In the genomic region with DNA sequence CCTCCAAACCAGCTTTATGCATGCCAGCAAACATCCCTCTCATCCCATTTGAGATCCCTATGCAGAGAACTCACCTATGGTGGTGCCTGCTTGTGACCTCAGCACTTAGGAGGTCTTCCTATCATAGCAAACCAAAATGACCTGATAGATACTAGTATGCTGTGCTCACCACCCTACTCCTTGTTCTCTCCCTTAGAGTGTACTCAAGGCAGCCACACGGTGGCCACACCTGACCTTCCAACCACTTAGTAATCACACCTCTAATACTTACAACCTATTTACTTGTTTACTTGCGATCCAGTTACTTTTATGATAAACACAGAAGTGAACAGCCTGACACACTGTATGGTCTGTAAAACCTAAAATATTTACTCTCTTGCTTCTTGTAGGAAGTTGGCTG, we compare ENCODE assay signal across 16 mouse cellular contexts. TPM values are rescaled to one million over a fixed set of nuclear protein-coding genes. Genes with fewer than 3 reads are reported as not detected.
DNase-seq lines count a peak whose midpoint lies in the region; ATAC-seq and TF ChIP-seq lines count a peak whose summit lies in the region.
"Had no signal": no experiment of that assay in that cellular context is flagged by ENCODE, and none has a peak within 500 bp of the region (broad histone marks: within the 10 kb centered on the region; RNA-seq: fewer than 3 reads in every experiment).

No protein-coding gene starts in this region.

- POLR2A ChIA-PET in Patski (lab: Charles Lee), result interaction anchor here (0.8 to 1.8 kb wide), 3 partner anchors 10 to 149 kb away, joined by 4 to 13 read pairs (median 4); no protein-coding TSS in a partner anchor

- no peak overlapping the region for H3K4me2 ChIP-seq in hindbrain, embryonic 13.5 days
- H3K4me2 ChIP-seq in hindbrain, postnatal 0 days (ENCODE audit: low read depth, low read length), result no peak overlapping the region
- peak overlapping the region; percentile 12; the same call in 1 of the 2 replicates for H3K4me2 ChIP-seq in CH12.LX (ENCODE audit: insufficient read depth, low read depth, poor library complexity, severe bottlenecking)
- H3K4me2 ChIP-seq in liver, embryonic 12.5 days, result no peak overlapping the region
- no peak overlapping the region for H3K4me2 ChIP-seq in forebrain, embryonic 14.5 days (ENCODE audit: low read length)
- H3K4me2 ChIP-seq: neural tube, embryonic 12.5 days had no signal

- in situ Hi-C loops in CH12.LX (cut with MboI; ENCODE audit: low pct_ligation_motif_present, low pct_unique_long_range_greater_than_20kb, low sequenced_read_pairs) (no loop called here), Patski (cut with MboI; ENCODE audit: low pct_unique_long_range_greater_than_20kb) (no loop called here)

- 0 out of 2 replicates have a peak overlapping the region, but pooled peaks have one; percentile 4 for H3K27ac ChIP-seq in hindbrain, embryonic 13.5 days
- no peak overlapping the region for H3K27ac ChIP-seq in hindbrain, postnatal 0 days
- H3K27ac ChIP-seq in CH12.LX (ENCODE audit: insufficient read depth, low read depth), result peak overlapping the region; percentile 70; the same call in 1 of the 2 replicates
- peak overlapping the region; percentile 96 for H3K27ac ChIP-seq in liver, embryonic 12.5 days
- no peak overlapping the region for H3K27ac ChIP-seq in forebrain, embryonic 14.5 days (ENCODE audit: low read depth, low read length)
- H3K27ac ChIP-seq: limb, embryonic 10.5 days; neural tube, embryonic 12.5 days had no signal

- TF ChIP-seq CTCF in hindbrain, postnatal 0 days (IDR thresholded peaks at IDR 0.05; ENCODE audit: low read depth), result no peak
- TF ChIP-seq CTCF in CH12.LX (conservative IDR thresholded peaks at IDR 0.05 in 1 of 2, IDR thresholded peaks at IDR 0.05 in 1 of 2; ENCODE audit: low read depth in 2 of 2, low read length in 2 of 2) (no peak), Patski (IDR thresholded peaks at IDR 0.05) (peak; percentile 28)

- CTCF ChIA-PET in Patski (lab: Charles Lee), result interaction anchor here (0.9 to 2.4 kb wide), 5 partner anchors 12 to 150 kb away, joined by 3 to 10 read pairs (median 8); no protein-coding TSS in a partner anchor

- no peaks in the 10 kb centered on the region; the same call in 1 of the 2 replicates for H3K79me2 ChIP-seq in CH12.LX (replicated peaks; ENCODE audit: control insufficient read depth, extremely low read depth, insufficient read depth, poor library complexity, severe bottlenecking)

- no peak; the same call in none of the 2 replicates for TF ChIP-seq RAD21 in CH12.LX (IDR thresholded peaks at IDR 0.05; ENCODE audit: low read depth, low read length)

- H3K9ac ChIP-seq in hindbrain, embryonic 13.5 days, result no peak overlapping the region
- no peak overlapping the region for H3K9ac ChIP-seq in hindbrain, postnatal 0 days (replicated peaks; ENCODE audit: low read length)
- no peak overlapping the region for H3K9ac ChIP-seq in CH12.LX (ENCODE audit: insufficient read depth, low read depth)
- peak overlapping the region; percentile 66; the same call in 1 of the 2 replicates for H3K9ac ChIP-seq in liver, embryonic 12.5 days
- H3K9ac ChIP-seq in forebrain, embryonic 14.5 days (ENCODE audit: low read length), result no peak overlapping the region
- H3K9ac ChIP-seq: neural tube, embryonic 12.5 days had no signal

- H3K36me3 ChIP-seq in hindbrain, embryonic 13.5 days, result peaks cover 9% of the 10 kb centered on the region; the same call in 1 of the 2 replicates
- no peaks in the 10 kb centered on the region; the same call in 1 of the 2 replicates for H3K36me3 ChIP-seq in hindbrain, postnatal 0 days (ENCODE audit: insufficient read depth, low read length)
- H3K36me3 ChIP-seq in CH12.LX (replicated peaks in 1 of 2; ENCODE audit: control insufficient read depth in 1 of 2, insufficient read depth in 1 of 2, low read length in 1 of 2), result peaks cover 12 to 58% of the 10 kb centered on the region in 2 experiments
- peaks cover 35% of the 10 kb centered on the region for H3K36me3 ChIP-seq in liver, embryonic 12.5 days
- H3K36me3 ChIP-seq in forebrain, embryonic 14.5 days (ENCODE audit: control insufficient read depth, insufficient read depth, low read length), result peaks cover 5% of the 10 kb centered on the region; the same call in 1 of the 2 replicates

- no peak for TF ChIP-seq POLR2A in CH12.LX (IDR thresholded peaks at IDR 0.05; ENCODE audit: low read depth, low read length)

- dilution Hi-C loops in CH12.LX (cut with MboI; ENCODE audit: extremely low pct_ligation_motif_present, extremely low pct_unique_long_range_greater_than_20kb, low sequenced_read_pairs), result no loop called here

- no peaks in the 10 kb centered on the region for H3K9me3 ChIP-seq in hindbrain, embryonic 13.5 days
- H3K9me3 ChIP-seq in hindbrain, postnatal 0 days (ENCODE audit: low read length), result no peaks in the 10 kb centered on the region
- H3K9me3 ChIP-seq in CH12.LX (replicated peaks; ENCODE audit: low read length), result peaks cover 2% of the 10 kb centered on the region
- no peaks in the 10 kb centered on the region for H3K9me3 ChIP-seq in liver, embryonic 12.5 days (replicated peaks)
- H3K9me3 ChIP-seq in forebrain, embryonic 14.5 days (replicated peaks; ENCODE audit: control insufficient read depth, low read length), result no peaks in the 10 kb centered on the region
- H3K9me3 ChIP-seq: limb, embryonic 10.5 days; midbrain, embryonic 10.5 days; neural tube, embryonic 12.5 days had no signal

- TF ChIP-seq EP300 in CH12.LX (IDR thresholded peaks at IDR 0.05; ENCODE audit: low read length), result no peak

- no peak for ATAC-seq in hindbrain, embryonic 13.5 days (ENCODE audit: low FRiP score)
- no peak for ATAC-seq in hindbrain, postnatal 0 days
- no peak for ATAC-seq in Patski
- ATAC-seq in liver, embryonic 12.5 days, result no peak
- ATAC-seq in forebrain, embryonic 14.5 days, result no peak
- ATAC-seq: intestine, embryonic 16.5 days had no signal

- H3K4me1 ChIP-seq in hindbrain, embryonic 13.5 days (replicated peaks), result peaks cover 26% of the 10 kb centered on the region
- H3K4me1 ChIP-seq in hindbrain, postnatal 0 days (ENCODE audit: insufficient read depth, low read length), result peaks cover 3% of the 10 kb centered on the region; the same call in 1 of the 2 replicates
- H3K4me1 ChIP-seq in CH12.LX (ENCODE audit: control insufficient read depth in 1 of 2, insufficient read depth in 2 of 2), result peaks cover 31 to 75% of the 10 kb centered on the region in 2 experiments
- peaks cover 98% of the 10 kb centered on the region for H3K4me1 ChIP-seq in liver, embryonic 12.5 days
- H3K4me1 ChIP-seq in forebrain, embryonic 14.5 days (ENCODE audit: control insufficient read depth, insufficient read depth, low read length), result peaks cover 4% of the 10 kb centered on the region; the same call in 1 of the 2 replicates
- H3K4me1 ChIP-seq: limb, embryonic 10.5 days had no signal

- WGBS in hindbrain, embryonic 13.5 days, result 94% methylated on average over 2 of the region's 2 CpGs
- 82% methylated on average over 2 of the region's 2 CpGs for WGBS in hindbrain, postnatal 0 days
- 48% methylated on average over 2 of the region's 2 CpGs for WGBS in liver, embryonic 12.5 days (ENCODE audit: insufficient replicate concordance)
- WGBS in forebrain, embryonic 14.5 days, result 91% methylated on average over 2 of the region's 2 CpGs

- DNase-seq in hindbrain, postnatal 0 days (ENCODE audit: low spot score), result no peak
- DNase-seq in CH12.LX (ENCODE audit: extremely low read depth) (no peak), Patski (ENCODE audit: low read depth, low spot score) (no peak)
- no peak for DNase-seq in forebrain, embryonic 14.5 days (ENCODE audit: low spot score)
- DNase-seq in cerebellum, adult 11-12 months, result no peak
- no peak for DNase-seq in adrenal gland, adult (ENCODE audit: inconsistent age in 2 of 2, low spot score in 1 of 2)
- DNase-seq: cerebellum, postnatal 14 days; kidney, postnatal 14 days; lung, postnatal 10 days; spleen, adult 18-20 months had no signal

- no peak overlapping the region for H3K4me3 ChIP-seq in hindbrain, embryonic 13.5 days
- no peak overlapping the region for H3K4me3 ChIP-seq in hindbrain, postnatal 0 days (ENCODE audit: low read length)
- no peak overlapping the region for H3K4me3 ChIP-seq in CH12.LX (replicated peaks in 1 of 3; ENCODE audit: low read depth in 2 of 3, low read length in 2 of 3, poor library complexity in 1 of 3)
- H3K4me3 ChIP-seq in liver, embryonic 12.5 days, result no peak overlapping the region
- no peak overlapping the region for H3K4me3 ChIP-seq in forebrain, embryonic 14.5 days (ENCODE audit: low read depth, low read length)
- H3K4me3 ChIP-seq: limb, embryonic 10.5 days; midbrain, embryonic 10.5 days; neural tube, embryonic 12.5 days had no signal

- no peaks in the 10 kb centered on the region for H3K27me3 ChIP-seq in hindbrain, embryonic 13.5 days
- no peaks in the 10 kb centered on the region for H3K27me3 ChIP-seq in hindbrain, postnatal 0 days (ENCODE audit: insufficient read depth, low read length)
- H3K27me3 ChIP-seq in CH12.LX (replicated peaks), result no peaks in the 10 kb centered on the region
- H3K27me3 ChIP-seq in Patski, result no peaks in the 10 kb centered on the region
- H3K27me3 ChIP-seq in liver, embryonic 12.5 days (replicated peaks), result no peaks in the 10 kb centered on the region
- H3K27me3 ChIP-seq in forebrain, embryonic 14.5 days (replicated peaks; ENCODE audit: control insufficient read depth, insufficient read depth, low read length), result no peaks in the 10 kb centered on the region
- H3K27me3 ChIP-seq: neural tube, embryonic 12.5 days had no signal

TF ChIP-seq in CH12.LX, 34 proteins besides CTCF, POLR2A, EP300 and RAD21 (continues in another document):
- no peak for TF ChIP-seq ZMIZ1 (IDR thresholded peaks at IDR 0.05; ENCODE audit: low read depth, low read length)
- no peak for TF ChIP-seq JUN (IDR thresholded peaks at IDR 0.05; ENCODE audit: insufficient read depth, low read depth, low read length)
- no peak for TF ChIP-seq ZC3H11A (IDR thresholded peaks at IDR 0.05; ENCODE audit: low read depth, low read length)
- TF ChIP-seq MEF2A (IDR thresholded peaks at IDR 0.05; ENCODE audit: borderline replicate concordance, low read depth, low read length), result no peak
- TF ChIP-seq SIN3A (IDR thresholded peaks at IDR 0.05; ENCODE audit: low read length), result no peak
- no peak for TF ChIP-seq KAT2A (IDR thresholded peaks at IDR 0.05; ENCODE audit: insufficient replicate concordance, low read length)
- TF ChIP-seq RCOR1 (conservative IDR thresholded peaks at IDR 0.05; ENCODE audit: low read depth, low read length), result no peak
- TF ChIP-seq USF1 (IDR thresholded peaks at IDR 0.05; ENCODE audit: low read depth, low read length), result no peak
- TF ChIP-seq IRF4 (IDR thresholded peaks at IDR 0.05; ENCODE audit: low read depth, low read length), result no peak

RNA-seq across cellular contexts. Expression of a gene that starts 58.1 kb away (rescaled TPM):
- 34.0 and 38.3 TPM in 2 replicates for polyA plus RNA-seq in hindbrain, embryonic 13.5 days (2015; fragmentation: Nextera tagmentation; extraction: Ambion mirVana)
- total RNA-seq in hindbrain, postnatal 0 days (2014; rRNA removed), result 28.0 and 32.7 TPM in 2 replicates
- 25.3 and 29.7 TPM in 2 replicates for polyA plus RNA-seq in hindbrain, postnatal 0 days (2015; fragmentation: Nextera tagmentation; extraction: Ambion mirVana)
- 18.2 and 18.3 TPM in 2 replicates for total RNA-seq in CH12.LX (2012; rRNA removed)
- 15.5 and 17.6 TPM in 2 replicates for total RNA-seq in CH12.LX (2014; rRNA removed)
- 30.7 and 33.2 TPM in 2 replicates for polyA plus RNA-seq in CH12.LX (2012; ENCODE audit: insufficient read length, low read depth)
- 48.0 TPM for polyA plus RNA-seq in Patski (2021)
- polyA plus RNA-seq in liver, embryonic 12.5 days (2016; fragmentation: Nextera tagmentation; extraction: Ambion mirVana), result 28.5 and 30.1 TPM in 2 replicates
- polyA plus RNA-seq in forebrain, embryonic 14.5 days (2014; fragmentation: Nextera tagmentation; extraction: Ambion mirVana), result 26.9 and 38.6 TPM in 2 replicates

Comparison
In these comparisons a context has a peak if more than half of its experiments do, and no peak if none do; other contexts are left out.
1. H3K27ac ChIP-seq: peak in hindbrain, embryonic 13.5 days (single experiment), CH12.LX (single experiment) and liver, embryonic 12.5 days (single experiment); none in hindbrain, postnatal 0 days (single experiment) and forebrain, embryonic 14.5 days (single experiment).